Comparison of ENCODE assay signal across 12 mouse cellular contexts in genomic region chr13:104611296-104611695, GRCm38 (mm10).
DNase-seq lines count a peak whose midpoint lies in the region; ATAC-seq and TF ChIP-seq lines count a peak whose summit lies in the region.
"Had no signal": no experiment of that assay in that cellular context is flagged by ENCODE, and none has a peak within 500 bp of the region (broad histone marks: within the 10 kb centered on the region; RNA-seq: fewer than 3 reads in every experiment).

No protein-coding gene starts in this region.

- H3K4me1 ChIP-seq in kidney, postnatal 0 days (replicated peaks; ENCODE audit: insufficient read depth, low read length): no peaks in the 10 kb centered on the region; the same call in 1 of the 2 replicates
- H3K4me1 ChIP-seq in kidney, embryonic 14.5 days (ENCODE audit: control insufficient read depth, insufficient read depth, low read length): no peaks in the 10 kb centered on the region
- H3K4me1 ChIP-seq in testis, adult 2 months (ENCODE audit: control insufficient read depth, insufficient read depth, low read length): peaks cover 21% of the 10 kb centered on the region
- H3K4me1 ChIP-seq in liver, postnatal 0 days (ENCODE audit: insufficient read depth): no peaks in the 10 kb centered on the region; the same call in none of the 2 replicates
- H3K4me1 ChIP-seq: neural tube, embryonic 15.5 days had no signal

- peak overlapping the region; percentile 64; the same call in 1 of the 2 replicates for H3K27ac ChIP-seq in kidney, postnatal 0 days
- no peak overlapping the region for H3K27ac ChIP-seq in kidney, embryonic 14.5 days (ENCODE audit: low read depth, low read length)
- peak overlapping the region; percentile 89 for H3K27ac ChIP-seq in testis, adult 2 months (ENCODE audit: control insufficient read depth, insufficient read depth, low read depth, low read length)
- peak overlapping the region; percentile 77 for H3K27ac ChIP-seq in liver, postnatal 0 days (ENCODE audit: low read depth)
- H3K27ac ChIP-seq: neural tube, embryonic 15.5 days had no signal

- H3K9ac ChIP-seq in kidney, postnatal 0 days (ENCODE audit: low read depth, low read length): no peak overlapping the region
- H3K9ac ChIP-seq in kidney, embryonic 14.5 days (ENCODE audit: low read depth, low read length): no peak overlapping the region
- H3K9ac ChIP-seq in liver, postnatal 0 days (replicated peaks): no peak overlapping the region
- H3K9ac ChIP-seq: neural tube, embryonic 15.5 days had no signal

- WGBS in kidney, postnatal 0 days: 81% methylated on average over 4 of the region's 4 CpGs
- 82% methylated on average over 4 of the region's 4 CpGs for WGBS in kidney, embryonic 14.5 days
- 74% methylated on average over 4 of the region's 4 CpGs for WGBS in liver, postnatal 0 days (ENCODE audit: insufficient replicate concordance)

- no peaks in the 10 kb centered on the region for H3K27me3 ChIP-seq in kidney, postnatal 0 days (ENCODE audit: insufficient read depth, low read length)
- no peaks in the 10 kb centered on the region for H3K27me3 ChIP-seq in kidney, embryonic 14.5 days (ENCODE audit: control insufficient read depth, insufficient read depth, low read length)
- no peaks in the 10 kb centered on the region for H3K27me3 ChIP-seq in testis, adult 2 months (ENCODE audit: control insufficient read depth, insufficient read depth, low read length)
- no peaks in the 10 kb centered on the region for H3K27me3 ChIP-seq in liver, postnatal 0 days (ENCODE audit: insufficient read depth, low read length)
- H3K27me3 ChIP-seq: neural tube, embryonic 15.5 days had no signal

- no peak for TF ChIP-seq POLR2A in testis, adult 2 months (IDR thresholded peaks at IDR 0.05; ENCODE audit: control insufficient read depth, low read depth, low read length)

- H3K36me3 ChIP-seq in kidney, postnatal 0 days (ENCODE audit: insufficient read depth, low read length): no peaks in the 10 kb centered on the region
- H3K36me3 ChIP-seq in kidney, embryonic 14.5 days (ENCODE audit: control insufficient read depth, insufficient read depth, low read length): no peaks in the 10 kb centered on the region
- no peaks in the 10 kb centered on the region for H3K36me3 ChIP-seq in testis, adult 2 months (ENCODE audit: control insufficient read depth, insufficient read depth, low read length)
- H3K36me3 ChIP-seq in liver, postnatal 0 days (replicated peaks; ENCODE audit: insufficient read depth, low read length): no peaks in the 10 kb centered on the region
- H3K36me3 ChIP-seq: neural tube, embryonic 15.5 days had no signal

- no peak overlapping the region for H3K4me3 ChIP-seq in kidney, postnatal 0 days (replicated peaks; ENCODE audit: low read depth, low read length)
- H3K4me3 ChIP-seq in kidney, embryonic 14.5 days (ENCODE audit: low read length): no peak overlapping the region
- peak overlapping the region; percentile 89 for H3K4me3 ChIP-seq in testis, adult 2 months (ENCODE audit: control insufficient read depth, low read depth, low read length)
- H3K4me3 ChIP-seq in liver, postnatal 0 days (ENCODE audit: low read depth, low read length): no peak overlapping the region
- H3K4me3 ChIP-seq: neural tube, embryonic 15.5 days had no signal

- no peak for DNase-seq in kidney, postnatal 0 days (ENCODE audit: low spot score)
- DNase-seq in testis, postnatal 10 days (ENCODE audit: low spot score): no peak
- DNase-seq in liver, postnatal 0 days: no peak
- DNase-seq in cerebellum, adult 11 months: no peak
- DNase-seq in left cerebral cortex, adult 9 months (ENCODE audit: low spot score in 2 of 2): no peak
- DNase-seq: cerebellum, adult 18-20 months; embryo, embryonic 11 days; heart, postnatal 14 days; right cerebral cortex, adult 18-20 months had no signal

- H3K4me2 ChIP-seq in kidney, postnatal 0 days (ENCODE audit: low read length): no peak overlapping the region
- no peak overlapping the region for H3K4me2 ChIP-seq in kidney, embryonic 14.5 days (replicated peaks; ENCODE audit: low read depth, low read length)
- peak overlapping the region; percentile 62 for H3K4me2 ChIP-seq in liver, postnatal 0 days (ENCODE audit: low read depth, low read length)
- H3K4me2 ChIP-seq: neural tube, embryonic 15.5 days had no signal

- no peak for ATAC-seq in kidney, postnatal 0 days (replicated peaks; ENCODE audit: low FRiP score, low read depth)
- no peak for ATAC-seq in kidney, embryonic 14.5 days (ENCODE audit: low FRiP score, low TSS enrichment)
- peak; percentile 55 for ATAC-seq in liver, postnatal 0 days

- no peak for TF ChIP-seq EP300 in liver, postnatal 0 days (IDR thresholded peaks at IDR 0.05; ENCODE audit: low read depth)

- no peaks in the 10 kb centered on the region for H3K9me3 ChIP-seq in kidney, postnatal 0 days (replicated peaks; ENCODE audit: low read length)
- no peaks in the 10 kb centered on the region for H3K9me3 ChIP-seq in kidney, embryonic 14.5 days (ENCODE audit: control insufficient read depth, low read length)
- no peaks in the 10 kb centered on the region for H3K9me3 ChIP-seq in liver, postnatal 0 days (ENCODE audit: low read length)
- H3K9me3 ChIP-seq: neural tube, embryonic 15.5 days had no signal

- no peak for TF ChIP-seq CTCF in kidney, postnatal 0 days (IDR thresholded peaks at IDR 0.05; ENCODE audit: low read depth)
- TF ChIP-seq CTCF in testis, adult 2 months (IDR thresholded peaks at IDR 0.05; ENCODE audit: control insufficient read depth, insufficient read depth, insufficient replicate concordance, low read depth, low read length): no peak
- no peak for TF ChIP-seq CTCF in liver, postnatal 0 days (IDR thresholded peaks at IDR 0.05; ENCODE audit: low read depth)
